Mouse (Mus musculus): ENCODE results near the gene Gm21988.

- TF ChIP-seq CTCF (IDR thresholded peaks at IDR 0.05; ENCODE audit: low read depth) (no peak), EP300 (IDR thresholded peaks at IDR 0.05; ENCODE audit: low read depth) (no peak)
Measured at GRCm38 (mm10) chr11:70216103-70216502, 23.5 kb downstream of the Gm21988 start.
